Mouse (Mus musculus) right cerebral cortex, postnatal 10 days (tissue): ENCODE data around the gene Plekha6.

Source experiments
- DNase-seq, 2 experiments: peaks; one replicate each; pipeline ENCODE4 v3.0.0; 2021; ENCODE audit warnings: low spot score in 2 of 2

Gene Plekha6

DNA sequence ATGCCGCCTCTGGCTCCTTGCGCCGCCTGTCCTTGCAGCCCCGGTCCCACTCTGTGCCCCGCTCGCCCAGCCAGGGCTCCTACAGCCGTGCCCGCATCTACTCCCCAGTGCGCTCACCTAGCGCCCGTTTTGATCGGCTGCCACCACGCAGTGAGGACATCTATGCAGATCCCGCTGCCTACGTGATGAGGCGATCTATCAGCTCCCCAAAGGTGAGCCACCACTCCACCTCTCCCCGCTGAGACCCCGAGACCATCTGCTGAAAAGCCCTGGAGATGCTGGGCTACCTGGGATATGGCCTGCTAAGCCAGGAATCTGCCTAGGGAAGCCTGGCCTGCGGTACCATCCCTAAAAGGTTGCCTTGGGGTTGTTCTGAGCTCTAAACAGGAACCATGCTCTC, 110.2 kb downstream of the Plekha6 start:
- no peak for DNase-seq

DNA sequence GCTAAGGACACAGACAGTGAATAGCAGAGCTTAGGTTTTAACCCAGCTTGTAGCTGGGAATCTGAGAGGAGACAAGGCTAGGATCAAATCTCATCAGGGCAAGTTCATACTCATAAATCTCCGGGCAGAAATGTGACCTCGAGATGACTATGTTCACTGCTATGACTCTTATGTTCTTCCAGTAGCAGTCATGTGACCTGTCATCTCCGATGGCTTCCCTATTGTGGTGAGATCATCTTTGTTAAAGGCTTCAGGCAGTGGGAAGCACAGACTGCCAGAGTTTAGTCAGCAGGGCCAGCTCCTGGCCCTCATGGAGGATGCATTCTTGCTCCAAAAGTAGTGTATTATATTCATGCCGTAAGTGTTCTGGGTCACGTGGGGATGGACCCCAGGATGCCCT, 113.0 kb downstream of the Plekha6 start:
- no peak for DNase-seq

DNA sequence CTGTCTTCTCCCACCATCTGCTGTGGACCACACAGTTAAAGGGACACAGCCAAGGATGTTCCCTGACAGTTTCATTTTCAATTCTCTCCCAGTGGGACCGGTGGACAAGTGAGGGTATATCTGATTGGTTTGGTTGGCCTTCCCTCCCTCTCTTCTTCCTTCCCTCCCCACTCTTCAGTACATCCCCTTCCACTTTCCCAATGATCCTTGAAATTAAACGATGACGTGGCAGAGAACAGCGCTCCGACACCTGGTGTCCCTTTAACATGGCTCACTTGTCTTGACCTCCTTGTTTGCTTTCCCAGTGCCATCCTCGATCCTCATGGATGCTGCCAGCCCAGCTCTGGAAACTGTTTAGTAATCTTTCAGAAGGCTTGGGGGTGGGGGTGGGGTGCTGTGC, 114.5 kb downstream of the Plekha6 start:
- no peak for DNase-seq

DNA sequence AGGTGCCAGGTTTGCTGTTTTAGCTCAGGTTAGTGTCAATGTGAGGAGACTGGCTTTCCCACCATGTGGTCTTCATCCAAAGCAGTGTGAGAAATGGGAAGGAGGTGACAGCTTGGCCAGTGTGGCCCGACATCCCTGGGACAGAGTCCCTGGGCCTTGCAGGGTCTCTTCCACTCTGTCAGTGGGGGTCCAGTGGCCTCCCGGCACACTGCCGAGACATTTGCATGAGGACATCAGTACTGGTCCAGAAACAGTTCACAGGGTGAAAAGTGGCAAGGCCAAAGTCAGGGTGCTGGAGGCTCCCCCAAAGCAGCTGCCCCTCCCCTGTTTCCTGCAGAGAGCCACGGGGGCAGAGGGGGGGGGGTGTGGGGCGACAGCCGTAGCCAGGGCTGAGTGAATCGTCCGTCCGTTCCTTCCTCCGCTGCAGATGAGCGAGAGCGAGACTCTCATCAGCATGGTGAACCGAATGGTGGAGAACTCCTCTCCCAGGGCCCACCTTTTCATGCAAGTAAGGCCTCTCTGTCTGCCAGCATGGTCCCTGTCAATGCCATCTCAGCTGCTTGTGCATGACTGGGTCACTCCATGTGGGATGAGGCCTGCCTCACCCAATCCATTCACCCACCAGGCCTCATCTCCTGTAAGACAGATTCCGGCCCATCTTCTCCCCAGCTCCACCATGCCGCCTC, 115.1 kb downstream of the Plekha6 start:
- no peak for DNase-seq

DNA sequence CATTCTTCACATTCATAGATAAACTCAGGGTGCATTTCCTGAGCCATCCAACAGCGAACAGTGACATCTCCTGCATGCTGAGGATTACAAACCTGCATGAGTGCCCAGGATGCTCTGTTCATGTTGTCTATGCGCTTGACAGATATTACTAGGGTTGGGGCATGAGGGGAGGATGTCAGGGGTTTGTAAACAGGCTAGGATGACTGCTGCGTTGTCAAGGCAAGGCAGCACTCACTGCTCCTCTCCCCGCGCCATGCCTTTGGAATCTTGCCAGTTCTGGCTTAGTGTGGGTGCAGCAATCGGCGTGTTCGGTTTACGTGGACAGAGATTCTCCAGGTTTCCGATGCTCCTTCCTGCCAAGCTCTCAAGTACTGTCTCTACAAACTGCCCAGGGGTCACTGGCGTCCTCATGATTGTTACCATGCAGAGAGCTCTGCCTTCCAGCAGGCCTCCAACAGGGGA, 115.7 kb downstream of the Plekha6 start:
- DNase-seq, result peak in 1 of 2 experiments; percentile 57

DNA sequence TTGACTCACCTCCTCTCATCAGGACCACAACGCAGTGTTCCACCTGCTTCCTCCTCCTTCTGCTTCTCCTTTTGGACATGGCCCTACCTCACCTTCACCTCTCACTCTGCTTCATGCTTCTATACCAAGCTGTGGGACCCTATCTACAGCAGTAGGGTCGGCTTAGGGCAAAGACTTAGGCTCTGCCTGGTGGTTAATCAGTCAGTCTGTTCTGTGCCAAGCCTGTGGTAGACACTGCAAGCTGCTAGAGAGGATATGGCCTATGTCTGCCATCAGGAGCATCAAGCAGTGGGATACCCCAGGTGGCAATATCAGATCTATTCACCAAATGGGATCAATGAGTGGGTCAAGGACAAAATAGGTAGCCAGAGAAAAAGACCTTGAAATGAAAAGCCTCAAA, 116.5 kb downstream of the Plekha6 start:
- DNase-seq, result no peak

DNA sequence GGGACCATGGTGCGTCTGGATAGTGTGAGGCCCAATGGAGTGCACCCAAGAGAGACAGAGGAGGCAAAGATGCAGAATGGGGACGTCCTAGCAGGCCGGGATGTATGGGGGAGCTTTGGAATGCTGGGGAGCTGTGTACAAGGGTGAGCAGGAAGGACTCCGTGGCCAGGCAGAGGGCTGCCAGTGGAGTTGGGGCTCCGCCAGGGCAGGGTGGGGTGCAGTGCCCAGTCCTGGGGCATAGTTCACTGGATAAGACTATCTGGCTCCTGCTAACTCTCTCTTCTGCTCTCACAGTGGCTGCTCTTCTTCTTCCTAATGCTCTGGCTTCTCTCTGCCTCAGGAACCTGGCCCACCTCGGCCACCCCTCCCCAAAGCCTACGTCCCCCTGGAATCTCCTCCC, 121.9 kb downstream of the Plekha6 start:
- DNase-seq, result no peak

DNA sequence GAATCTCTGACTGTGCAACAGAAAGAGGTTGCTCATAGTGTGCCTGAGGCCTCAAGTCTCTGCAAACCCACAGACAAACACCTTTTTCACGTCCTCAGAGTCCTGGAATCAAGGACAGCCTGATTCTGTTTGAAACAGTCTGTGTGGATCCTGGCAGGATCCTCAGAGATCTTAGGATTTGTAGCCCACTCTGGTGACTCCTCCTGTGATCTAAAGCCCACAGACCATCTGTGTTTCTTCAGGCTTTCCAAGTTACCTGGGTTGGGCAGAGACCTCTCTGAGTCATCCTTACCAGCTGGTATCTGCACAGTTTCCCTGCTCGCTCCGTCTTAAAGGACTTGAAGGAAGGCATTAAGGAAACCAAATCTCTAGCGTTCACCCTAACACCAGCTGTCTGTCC, 123.0 kb downstream of the Plekha6 start:
- no peak for DNase-seq

DNA sequence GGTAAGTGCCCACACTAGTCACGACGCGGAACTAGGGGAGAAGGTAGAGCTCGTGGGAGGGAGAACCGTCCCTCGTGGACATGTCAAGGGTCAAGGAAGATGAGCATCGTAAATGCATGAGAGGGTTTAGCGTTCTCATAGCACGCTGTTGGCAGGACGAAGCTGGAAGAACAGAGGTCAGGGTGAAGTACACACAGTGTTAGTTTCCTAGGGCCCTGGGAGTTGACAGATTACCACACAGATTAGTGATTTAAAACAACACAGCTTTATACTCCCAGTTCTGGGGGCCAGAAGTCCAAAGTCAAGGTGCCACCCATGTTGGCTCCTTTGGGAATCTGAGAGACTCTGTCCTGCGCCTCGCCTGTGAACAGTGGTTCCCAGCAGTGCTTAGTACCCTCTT, 123.9 kb downstream of the Plekha6 start:
- DNase-seq, result no peak

DNA sequence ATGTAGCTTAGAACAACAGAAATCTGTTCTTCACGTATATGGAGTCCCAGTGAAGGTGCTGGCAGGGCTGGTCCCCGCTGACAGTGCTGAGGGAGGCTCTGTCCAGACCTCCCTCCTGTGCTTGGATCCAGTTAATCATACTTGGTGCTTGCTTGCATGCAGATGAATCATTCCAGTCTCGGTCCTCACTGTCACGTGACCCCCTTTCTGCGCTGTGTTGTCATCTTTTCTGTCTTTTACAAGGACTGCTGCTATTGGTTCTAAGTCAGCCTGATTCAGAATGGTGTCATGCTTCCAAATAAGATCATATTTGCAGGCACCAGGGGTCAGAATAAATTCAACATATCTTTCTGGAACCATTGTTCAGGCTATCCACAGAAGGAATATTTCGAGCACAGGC, 127.9 kb downstream of the Plekha6 start:
- DNase-seq, result no peak

DNA sequence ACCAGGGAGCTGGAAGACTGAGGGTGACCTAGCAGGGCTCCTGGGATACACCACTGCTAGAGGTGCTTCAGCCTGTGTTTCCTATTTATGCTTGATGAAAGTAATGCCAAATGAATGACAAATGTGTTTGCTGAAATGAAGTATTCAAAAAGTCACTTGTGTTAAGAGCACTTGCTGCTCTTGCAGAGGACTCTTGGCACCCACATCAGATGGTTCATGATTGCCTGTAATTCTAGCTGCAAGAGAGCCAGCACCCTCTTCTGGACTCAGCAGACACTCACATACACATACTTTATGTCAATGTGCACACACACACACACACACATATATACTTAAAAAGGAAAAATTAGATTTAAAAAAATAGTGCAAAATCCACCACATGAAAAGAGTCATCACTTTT, 128.6 kb downstream of the Plekha6 start:
- DNase-seq, result no peak

DNA sequence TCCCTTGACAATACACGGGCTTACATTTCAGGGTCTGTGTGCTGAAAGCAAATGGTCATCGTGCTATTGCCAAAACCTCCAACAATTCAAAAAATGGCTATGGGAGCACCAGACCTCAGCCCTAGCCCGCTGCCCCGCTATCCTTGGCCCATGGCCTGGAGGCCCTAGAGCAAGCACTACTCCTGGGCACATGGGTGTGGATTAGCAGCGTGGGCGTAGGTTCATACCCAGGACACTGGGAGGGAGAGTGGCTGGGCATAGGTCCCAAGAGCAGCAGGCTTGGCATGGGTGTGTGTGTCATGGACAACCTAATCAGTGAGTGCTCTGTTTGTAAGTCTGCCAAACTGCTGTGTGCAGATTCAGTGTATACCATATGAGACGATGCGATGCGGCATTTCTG, 132.4 kb downstream of the Plekha6 start:
- DNase-seq, result no peak

DNA sequence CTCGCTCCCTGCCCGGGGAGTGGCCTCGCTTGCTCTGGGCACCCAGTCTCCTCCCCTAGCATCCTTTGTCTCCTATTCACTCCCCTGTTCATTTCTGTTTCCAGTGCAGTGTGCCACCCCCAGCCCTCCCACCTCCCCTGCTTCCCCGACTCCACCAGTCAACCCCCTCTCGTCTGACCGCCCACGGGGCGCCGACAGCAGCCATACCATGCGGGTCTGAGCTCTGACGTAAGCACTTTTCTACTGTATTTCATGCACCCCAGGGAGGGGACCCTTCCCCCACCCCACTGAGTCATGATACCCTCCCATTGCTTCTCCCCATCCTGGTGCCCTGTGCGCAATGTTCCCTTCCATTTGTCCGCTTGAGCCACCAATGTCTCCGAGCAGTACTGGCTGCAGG, 134.8 kb downstream of the Plekha6 start:
- DNase-seq, result no peak

DNA sequence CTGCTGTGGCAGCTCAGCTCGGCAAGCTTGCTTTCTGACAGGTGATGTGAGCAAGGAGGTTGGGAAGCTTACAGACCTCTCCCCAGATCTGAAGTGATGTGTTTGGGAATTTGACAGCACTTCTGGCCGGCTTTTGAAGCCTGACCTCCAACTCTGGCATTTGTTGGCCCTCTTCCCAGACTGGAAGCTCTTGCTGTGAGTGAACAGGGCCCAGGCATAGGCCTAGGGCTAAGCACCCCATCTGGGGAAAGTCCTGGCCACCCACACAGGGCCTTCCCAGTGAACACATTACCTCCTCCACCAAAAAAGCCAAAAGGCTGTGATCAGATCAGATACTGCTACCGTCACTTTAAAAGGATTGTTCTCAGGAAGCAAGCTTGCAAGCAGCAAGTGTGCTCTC, 138.5 kb downstream of the Plekha6 start:
- peak; percentile 52 to 54 for DNase-seq

DNA sequence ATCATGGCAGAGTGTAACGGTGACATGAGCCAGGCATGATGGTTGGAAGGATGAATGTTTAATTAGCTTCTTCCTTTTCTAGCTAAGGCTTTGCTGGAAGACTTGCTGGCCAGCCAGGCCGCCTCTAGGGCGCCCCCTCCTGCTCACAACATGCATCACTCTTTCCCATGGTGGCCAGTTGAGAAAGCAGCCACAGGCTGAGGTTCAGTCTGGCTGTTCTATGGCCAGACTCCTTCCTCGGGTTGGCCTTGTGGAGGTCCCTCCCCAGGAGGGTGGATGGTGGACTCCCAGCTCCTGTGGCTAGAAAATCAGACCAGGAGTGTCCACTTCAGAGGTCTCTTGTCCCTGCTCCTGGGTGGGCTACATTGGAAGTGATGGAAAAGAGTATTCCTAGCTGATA, 142.8 kb downstream of the Plekha6 start:
- DNase-seq, result peak in 1 of 2 experiments; percentile 79

DNA sequence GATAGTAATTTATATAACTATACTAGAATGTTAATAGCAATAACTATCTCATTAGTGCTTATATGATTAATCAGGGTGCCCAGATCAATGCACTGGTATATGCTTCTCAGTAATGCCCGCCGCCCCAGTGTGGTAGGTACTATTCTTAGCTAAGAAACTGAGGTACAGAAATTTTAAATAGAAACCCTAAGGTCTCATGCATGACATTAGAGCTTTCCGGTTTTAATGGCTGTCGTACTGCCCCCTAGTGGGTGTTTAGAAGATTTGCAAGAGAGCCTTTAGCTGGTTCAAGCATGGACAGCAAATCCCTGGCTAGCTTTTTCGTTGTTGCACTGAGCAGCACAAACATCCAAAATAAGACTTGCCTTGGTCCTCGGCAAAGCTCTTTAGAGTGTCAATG, 143.3 kb downstream of the Plekha6 start:
- peak in 1 of 2 experiments; percentile 51 for DNase-seq

DNA sequence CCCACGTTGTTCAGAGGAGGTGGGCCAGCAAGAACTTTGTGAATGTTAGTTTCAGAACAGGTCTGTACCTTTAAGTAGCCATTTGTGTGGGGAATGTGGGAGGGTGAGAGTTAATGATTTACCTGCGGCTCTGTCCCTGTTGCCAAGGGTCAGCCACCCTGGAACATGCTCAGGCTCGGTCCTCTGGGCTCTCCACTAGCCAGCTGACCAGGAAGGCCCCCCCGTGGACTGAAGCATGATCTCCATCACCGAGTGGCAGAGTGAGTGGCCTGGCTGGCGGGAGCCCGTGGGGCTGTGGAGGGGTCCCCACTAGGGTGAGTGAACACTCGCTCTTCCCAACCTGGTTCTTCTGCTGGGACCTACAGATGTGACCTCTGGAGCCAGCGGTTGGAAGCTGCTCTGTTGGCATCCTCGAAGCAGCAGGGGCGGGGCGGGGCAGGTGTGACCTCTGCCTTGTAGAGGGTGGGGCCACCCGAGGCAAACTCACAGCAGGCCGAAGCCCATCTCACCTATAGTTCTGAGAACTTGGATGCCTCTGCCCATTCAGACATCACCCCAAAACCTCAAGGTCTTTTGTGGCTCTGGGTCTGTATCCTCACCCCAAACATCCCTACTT, 145.8 kb downstream of the Plekha6 start, which contains the start of gene Golt1a:
Golt1a (plus strand) TSS at position 149 of the 616 bp plus-strand sequence.
- no peak for DNase-seq

DNA sequence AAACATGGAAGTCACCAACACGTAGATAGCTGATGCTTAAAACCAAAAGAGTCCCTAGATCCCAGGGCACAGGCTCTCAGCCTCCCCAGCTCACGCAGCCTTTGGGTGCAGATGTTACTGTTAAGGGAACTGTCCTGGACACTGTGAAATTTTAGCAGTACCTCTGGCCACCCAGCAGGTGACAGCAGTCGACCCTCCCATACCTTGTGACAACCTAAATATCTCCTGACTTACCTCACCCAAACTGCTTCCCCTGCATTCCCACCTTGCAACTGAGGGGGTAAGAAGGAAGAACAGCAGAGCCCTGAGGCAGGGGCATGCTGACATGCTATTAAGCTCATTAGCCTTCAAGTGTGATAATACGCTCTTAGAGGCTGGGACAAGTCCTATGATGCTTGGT, 147.2 kb downstream of the Plekha6 start:
- DNase-seq, result no peak

DNA sequence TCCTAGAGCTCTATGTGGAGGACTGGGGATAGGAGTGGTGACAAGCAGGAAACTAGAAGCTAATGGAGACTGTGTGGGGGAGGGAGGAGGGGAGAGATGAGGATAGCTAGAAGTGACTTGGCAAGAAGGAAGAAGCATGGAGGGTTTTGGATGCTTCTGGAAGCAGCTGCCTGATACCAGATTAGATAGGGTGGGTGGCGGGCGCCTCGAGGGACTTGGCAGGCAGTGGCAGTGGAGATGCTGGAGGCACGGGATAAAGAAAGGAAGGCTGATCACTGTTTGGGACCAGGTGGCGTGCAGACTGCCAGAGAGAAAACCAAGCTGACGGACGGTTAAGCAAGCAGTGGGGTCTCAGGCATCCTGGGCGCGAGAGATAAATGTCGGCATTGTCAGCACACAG, 147.9 kb downstream of the Plekha6 start:
- DNase-seq, result peak; percentile 91 to 95

DNA sequence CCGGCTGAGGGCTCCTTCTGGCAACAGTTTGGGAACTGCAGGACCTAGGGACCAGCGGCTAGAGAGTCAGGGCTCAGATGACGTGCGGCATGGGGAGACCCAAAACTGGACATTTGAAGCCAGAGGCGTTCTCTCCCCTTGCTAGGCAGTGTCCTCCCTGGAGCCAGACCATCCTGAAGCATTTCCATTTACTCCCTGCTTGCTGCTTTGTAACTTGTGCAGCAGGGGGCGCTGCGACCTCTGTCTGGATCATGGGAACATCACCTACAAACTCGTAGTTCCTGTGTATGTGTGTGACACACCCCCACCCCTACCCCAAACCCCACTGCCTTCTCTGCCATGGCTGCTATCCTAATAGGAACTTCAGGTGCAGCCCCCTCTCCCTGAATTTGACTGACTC, 150.4 kb downstream of the Plekha6 start:
- DNase-seq, result peak in 1 of 2 experiments; percentile 76

DNA sequence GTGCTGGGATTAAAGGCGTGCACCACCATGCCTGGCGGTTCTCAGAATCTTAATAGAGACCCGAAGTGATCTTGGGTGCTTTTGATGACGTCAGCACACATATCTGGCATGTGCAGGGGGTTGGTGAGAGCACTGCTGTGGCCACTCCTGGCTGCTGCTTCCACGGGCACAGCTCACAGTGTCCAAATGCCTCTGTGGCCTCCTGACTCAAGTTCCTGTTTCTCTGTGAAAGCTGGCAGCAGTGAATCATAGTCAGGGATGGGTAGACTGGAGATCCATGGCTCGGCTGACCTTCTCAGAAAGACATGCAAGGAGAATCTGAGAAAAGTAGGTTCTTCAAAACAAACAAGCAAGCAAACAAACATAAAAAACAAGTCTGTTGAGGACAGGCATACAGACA, 151.8 kb downstream of the Plekha6 start:
- no peak for DNase-seq

DNA sequence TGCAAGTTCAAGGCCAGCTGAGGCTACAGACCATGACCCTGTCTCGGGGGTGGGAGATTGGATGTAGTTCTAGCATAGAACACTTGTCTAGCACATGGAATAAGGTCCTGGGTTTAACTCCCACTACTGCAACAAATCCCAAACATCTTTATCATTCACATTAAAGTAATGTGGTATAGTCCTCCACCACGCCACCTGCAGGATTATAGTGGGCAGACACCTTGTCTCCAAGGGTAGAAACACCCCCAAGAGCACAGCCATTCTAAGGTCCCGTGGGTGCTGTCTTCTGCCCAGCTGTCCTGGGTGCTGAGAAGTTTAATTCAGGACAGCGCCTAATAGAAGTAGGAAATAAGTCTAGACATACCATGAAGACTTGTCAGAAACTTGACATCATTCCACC, 152.6 kb downstream of the Plekha6 start:
- no peak for DNase-seq

DNA sequence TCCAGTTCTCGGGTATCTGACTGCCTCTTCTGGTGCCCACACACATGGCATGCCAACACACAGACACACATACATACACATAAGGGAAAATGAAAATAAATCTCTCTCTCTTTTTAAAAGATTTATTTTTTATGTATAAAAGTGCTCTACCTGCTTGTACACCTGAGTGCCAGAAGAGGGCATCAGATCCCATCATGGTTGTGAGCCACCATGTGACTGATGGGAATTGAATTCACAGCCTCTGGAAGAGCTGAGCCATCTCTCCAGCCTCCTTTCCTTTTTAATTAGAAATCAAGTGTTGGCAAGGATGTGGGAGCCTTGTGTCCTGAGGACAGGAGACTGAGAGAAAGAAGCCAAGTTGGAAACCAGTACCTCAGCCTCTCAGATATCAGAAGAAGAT, 153.1 kb downstream of the Plekha6 start:
- no peak for DNase-seq
